Mouse (Mus musculus): Measurements from ENCODE around the gene Psen1. TPM values are rescaled to one million over a fixed set of nuclear protein-coding genes. Genes with fewer than 3 reads are reported as not detected.

Psen1 gene
- polyA plus RNA-seq, 1 experiment = 62.1 TPM

DNA sequence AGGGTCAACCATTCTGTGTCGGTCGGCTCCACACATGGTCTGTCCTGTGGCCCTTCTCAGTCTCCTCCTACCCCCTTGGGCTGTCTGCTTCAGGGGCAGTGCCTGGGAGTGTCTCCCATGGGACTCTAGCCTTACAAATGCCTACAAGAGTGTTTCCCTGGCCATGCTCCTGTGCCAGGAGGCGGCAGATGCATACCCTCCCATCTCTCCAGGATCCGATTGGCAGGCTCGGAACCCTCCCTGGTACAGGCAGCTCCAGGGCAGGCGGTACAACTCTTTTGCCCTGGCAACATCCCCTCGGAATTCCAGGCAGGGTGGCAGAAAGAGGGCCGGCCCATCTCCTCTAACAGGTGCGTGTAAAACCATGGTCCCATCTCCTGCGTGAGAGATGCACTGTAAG, 94.7 kb downstream of the Psen1 start:
- Histone ChIP-seq H3K4me3 (ENCODE audit: insufficient read depth, low read length) (no peak overlapping the region), H3K4me1 (ENCODE audit: control insufficient read depth, insufficient read depth, low read length) (no peaks in the 10 kb centered on the region), H3K27ac (ENCODE audit: insufficient read depth, low read length) (no peak overlapping the region)
- TF ChIP-seq POLR2A (IDR thresholded peaks at IDR 0.05; ENCODE audit: low read depth, low read length) (no peak), CTCF (IDR thresholded peaks at IDR 0.05; ENCODE audit: borderline replicate concordance, insufficient read depth, low read length) (no peak)

Other genes with a start within 250 kb of the Psen1 start
- gene Dpf3, start 200.4 kb upstream of the Psen1 start, polyA plus RNA-seq (2011; ENCODE audit: insufficient read length, low read depth, missing spikeins) = not detected in 2 replicates
- gene Dcaf4, start 167.7 kb upstream of the Psen1 start, polyA plus RNA-seq (2011; ENCODE audit: insufficient read length, low read depth, missing spikeins) = 19.9 and 21.6 TPM in 2 replicates
- 26.7 and 31.1 TPM in 2 replicates for gene Zfyve1, start 90.9 kb upstream of the Psen1 start, polyA plus RNA-seq (2011; ENCODE audit: insufficient read length, low read depth, missing spikeins)
- gene Rbm25, start 56.9 kb upstream of the Psen1 start, polyA plus RNA-seq (2011; ENCODE audit: insufficient read length, low read depth, missing spikeins) = 149 and 152 TPM in 2 replicates
- 0.21 and 0.42 TPM in 2 replicates for gene Papln, start 75.5 kb downstream of the Psen1 start, polyA plus RNA-seq (2011; ENCODE audit: insufficient read length, low read depth, missing spikeins)
- 23.6 and 26.7 TPM in 2 replicates for gene Numb, start 233.8 kb downstream of the Psen1 start, polyA plus RNA-seq (2011; ENCODE audit: insufficient read length, low read depth, missing spikeins)